Mouse (Mus musculus) Patski (cell line): ENCODE measurements around the gene Lamtor2. TPM values are rescaled to one million over a fixed set of nuclear protein-coding genes. Genes with fewer than 3 reads are reported as not detected.

Source experiments
- ATAC-seq: fragments of 100-300 bp; one replicate; pipeline ENCODE4 v1.8.0; 2021
- CTCF ChIA-PET: fragments of 350-600 bp; sonication (Branson Sonifier 250); formaldehyde crosslinking; loops from one replicate; lab custom pipeline; 2022; ENCODE audit warnings: inconsistent platforms; lab: Charles Lee
- POLR2A ChIA-PET: fragments of 350-600 bp; sonication (Branson Sonifier 250); formaldehyde crosslinking; loops from one replicate; lab custom pipeline; 2022; ENCODE audit warnings: antibody characterized with exemption, inconsistent platforms; lab: Charles Lee
- DNase-seq: peaks from one replicate; pipeline ENCODE4 v3.0.0-alpha.2; 2011; ENCODE audit warnings: low read depth, low spot score
- H3K27me3 ChIP-seq: fragments of 371-371 bp; one replicate; pipeline ENCODE4 v1.5.1; 2021
- CTCF ChIP-seq: fragments of 100-300 bp; IDR thresholded peaks from one replicate; pipeline ENCODE4 v1.5.1; 2021
- in situ Hi-C: fragments of 300-500 bp; cut with MboI; formaldehyde crosslinking; loops from 3 replicates; pipeline ENCODE4 v1.11.1; 2018; ENCODE audit warnings: low pct_unique_long_range_greater_than_20kb, mixed read lengths
- polyA plus RNA-seq: library from polyadenylated mRNA; unstranded; gene quantifications from one replicate; pipeline ENCODE4 v1.2.3, GENCODE M21; 2021

Gene Lamtor2
- polyA plus RNA-seq, 1 experiment from 2014 or later = 264 TPM

- no peak for TF ChIP-seq CTCF
- CTCF ChIA-PET = interaction anchor here (0.8 to 23.7 kb wide), 13 partner anchors 9 to 115 kb away, joined by 3 to 484 read pairs (median 9); partner anchors contain the start of genes Lmna and Pmf1
- POLR2A ChIA-PET = interaction anchor here (0.8 to 3.4 kb wide), 5 partner anchors 12 to 113 kb away, joined by 3 to 29 read pairs (median 12); no protein-coding TSS in a partner anchor
- no peak for DNase-seq
- in situ Hi-C loops = loop anchor here (5.0 kb wide), 2 partner anchors 35 to 115 kb away; no protein-coding TSS in a partner anchor
- ATAC-seq = peak; percentile 19
- H3K27me3 ChIP-seq = no peaks in the 10 kb centered on the region
These were observed 31.0 kb downstream of the Lamtor2 start for GRCm38 (mm10) chr3:88521803-88522331.

- ChIA-PET POLR2A (interaction anchor here (0.5 to 3.4 kb wide), 6 partner anchors 11 to 111 kb away, joined by 3 to 29 read pairs (median 4); no protein-coding TSS in a partner anchor), CTCF (interaction anchor here (1.0 to 23.7 kb wide), 11 partner anchors 9 to 114 kb away, joined by 3 to 484 read pairs (median 13); partner anchors contain the start of genes Lmna and Pmf1)
- ATAC-seq (no peak), DNase-seq (no peak)
- no peaks in the 10 kb centered on the region for H3K27me3 ChIP-seq
- TF ChIP-seq CTCF = no peak
- in situ Hi-C loops = loop anchor here (5.0 kb wide), 2 partner anchors 34 to 114 kb away; no protein-coding TSS in a partner anchor
These were observed 31.7 kb downstream of the Lamtor2 start for GRCm38 (mm10) chr3:88521156-88521555.

DNA sequence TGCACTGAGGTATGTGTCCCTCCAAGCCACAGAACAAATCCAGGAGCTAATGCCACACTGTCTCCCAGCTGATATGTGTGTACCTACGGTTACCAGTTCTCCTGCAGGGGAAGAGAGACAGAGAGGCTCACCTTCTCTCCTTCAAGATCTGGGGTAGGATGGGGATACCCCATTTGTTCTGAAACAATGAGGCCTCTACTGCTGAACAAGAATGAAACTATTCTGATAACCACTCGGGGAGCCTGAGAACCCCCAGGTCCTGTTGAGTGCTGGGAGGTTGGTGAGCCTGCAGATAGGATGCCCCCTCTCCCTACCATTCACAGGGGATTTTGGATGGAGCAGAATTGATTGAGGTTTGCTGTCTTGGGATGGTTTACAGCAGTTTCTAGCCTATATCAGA, 32.8 kb downstream of the Lamtor2 start:
- H3K27me3 ChIP-seq = no peaks in the 10 kb centered on the region
- ATAC-seq (no peak), DNase-seq (no peak)
- in situ Hi-C loops = loop anchor here (5.0 kb wide), 2 partner anchors 33 to 113 kb away; no protein-coding TSS in a partner anchor
- ChIA-PET CTCF (interaction anchor here (0.7 to 23.7 kb wide), 5 partner anchors 26 to 113 kb away, joined by 3 to 484 read pairs (median 13); no protein-coding TSS in a partner anchor), POLR2A (interaction anchor here (1.0 to 3.4 kb wide), 4 partner anchors 10 to 33 kb away, joined by 3 to 29 read pairs (median 8); partner anchors contain the start of gene Lmna)
- TF ChIP-seq CTCF = no peak

- CTCF ChIA-PET = interaction anchor here (1.5 to 23.7 kb wide), 3 partner anchors 11 to 33 kb away, joined by 3 to 484 read pairs (median 4); no protein-coding TSS in a partner anchor
- TF ChIP-seq CTCF = no peak
- no peaks in the 10 kb centered on the region for H3K27me3 ChIP-seq
- in situ Hi-C loops = no loop called here
- POLR2A ChIA-PET = interaction anchor here (0.7 to 1.8 kb wide), 3 partner anchors 16 to 130 kb away, joined by 3 to 4 read pairs (median 4); no protein-coding TSS in a partner anchor
- no peak for DNase-seq
- ATAC-seq = no peak
These were observed 34.5 kb downstream of the Lamtor2 start for GRCm38 (mm10) chr3:88518411-88518810.

- no peaks in the 10 kb centered on the region for H3K27me3 ChIP-seq
- ChIA-PET POLR2A (interaction anchor here (0.9 to 1.5 kb wide), 3 partner anchors 14 to 107 kb away, joined by 3 to 11 read pairs (median 3); no protein-coding TSS in a partner anchor), CTCF (interaction anchor here (1.3 to 23.7 kb wide), 5 partner anchors 9 to 31 kb away, joined by 4 to 484 read pairs (median 5); no protein-coding TSS in a partner anchor)
- ATAC-seq (no peak), DNase-seq (no peak)
- no peak for TF ChIP-seq CTCF
- in situ Hi-C loops = no loop called here
These were observed 36.5 kb downstream of the Lamtor2 start for GRCm38 (mm10) chr3:88516407-88516806.

DNA sequence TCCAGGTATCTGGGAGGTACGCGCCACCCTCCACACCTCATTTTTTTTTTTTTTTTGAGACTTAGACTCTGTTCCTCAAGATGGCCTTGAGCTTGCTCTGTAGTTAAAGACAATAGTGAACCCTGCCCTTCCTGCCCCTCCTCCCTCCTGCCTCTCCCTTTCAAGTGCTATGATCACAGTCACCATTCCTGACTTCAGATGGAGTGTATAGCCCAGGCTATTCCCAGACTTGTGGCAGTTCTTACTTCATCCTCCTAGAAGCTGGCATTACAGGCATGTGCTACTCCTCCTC, 37.8 kb downstream of the Lamtor2 start:
- no peaks in the 10 kb centered on the region for H3K27me3 ChIP-seq
- in situ Hi-C loops = no loop called here
- DNase-seq (no peak), ATAC-seq (no peak)
- ChIA-PET CTCF (interaction anchor here (0.7 to 23.7 kb wide), 6 partner anchors 8 to 109 kb away, joined by 3 to 484 read pairs (median 5); no protein-coding TSS in a partner anchor), POLR2A (interaction anchor here (0.9 to 2.3 kb wide), 2 partner anchors 27 to 36 kb away, joined by 3 to 7 read pairs; no protein-coding TSS in a partner anchor)
- no peak for TF ChIP-seq CTCF

GRCm38 (mm10) chr3:88514231-88515094, 38.4 kb downstream of the Lamtor2 start:
- CTCF ChIA-PET = interaction anchor here (0.7 to 23.7 kb wide), 6 partner anchors 8 to 108 kb away, joined by 3 to 484 read pairs (median 5); no protein-coding TSS in a partner anchor
- no peak for ATAC-seq
- DNase-seq = no peak
- POLR2A ChIA-PET = interaction anchor here (0.9 to 2.3 kb wide), 2 partner anchors 26 to 35 kb away, joined by 3 to 7 read pairs; no protein-coding TSS in a partner anchor
- in situ Hi-C loops = no loop called here
- H3K27me3 ChIP-seq = no peaks in the 10 kb centered on the region
- no peak for TF ChIP-seq CTCF

- ATAC-seq (no peak), DNase-seq (no peak)
- in situ Hi-C loops = no loop called here
- no peaks in the 10 kb centered on the region for H3K27me3 ChIP-seq
- CTCF ChIA-PET = interaction anchor here (1.5 to 23.7 kb wide), 4 partner anchors 8 to 106 kb away, joined by 6 to 484 read pairs (median 8); no protein-coding TSS in a partner anchor
- POLR2A ChIA-PET = interaction anchor here (0.6 to 2.3 kb wide), 5 partner anchors 11 to 182 kb away, joined by 3 to 9 read pairs (median 3); no protein-coding TSS in a partner anchor
- TF ChIP-seq CTCF = no peak
These were observed 39.2 kb downstream of the Lamtor2 start for GRCm38 (mm10) chr3:88513546-88514115.

GRCm38 (mm10) chr3:88512896-88513545, 39.9 kb downstream of the Lamtor2 start:
- CTCF ChIA-PET = interaction anchor here (0.8 to 23.7 kb wide), 4 partner anchors 9 to 106 kb away, joined by 3 to 484 read pairs (median 8); no protein-coding TSS in a partner anchor
- no peaks in the 10 kb centered on the region for H3K27me3 ChIP-seq
- no peak for TF ChIP-seq CTCF
- in situ Hi-C loops = no loop called here
- POLR2A ChIA-PET = interaction anchor here (0.6 to 2.3 kb wide), 5 partner anchors 10 to 181 kb away, joined by 3 to 9 read pairs (median 3); no protein-coding TSS in a partner anchor
- ATAC-seq = no peak
- no peak for DNase-seq
